Mouse (Mus musculus): ENCODE data around the gene Slc35f6.

GRCm38 (mm10) chr5:30660278-30660677 is 12.5 kb downstream of the Slc35f6 start:
- no peak for TF ChIP-seq CTCF (IDR thresholded peaks at IDR 0.05; ENCODE audit: low read depth)
- TF ChIP-seq EP300 (IDR thresholded peaks at IDR 0.05; ENCODE audit: low read depth): no peak

Data from liver, embryonic 14.5 days (tissue).